8 mouse cellular contexts compared by ENCODE assay signal in the genomic region with DNA sequence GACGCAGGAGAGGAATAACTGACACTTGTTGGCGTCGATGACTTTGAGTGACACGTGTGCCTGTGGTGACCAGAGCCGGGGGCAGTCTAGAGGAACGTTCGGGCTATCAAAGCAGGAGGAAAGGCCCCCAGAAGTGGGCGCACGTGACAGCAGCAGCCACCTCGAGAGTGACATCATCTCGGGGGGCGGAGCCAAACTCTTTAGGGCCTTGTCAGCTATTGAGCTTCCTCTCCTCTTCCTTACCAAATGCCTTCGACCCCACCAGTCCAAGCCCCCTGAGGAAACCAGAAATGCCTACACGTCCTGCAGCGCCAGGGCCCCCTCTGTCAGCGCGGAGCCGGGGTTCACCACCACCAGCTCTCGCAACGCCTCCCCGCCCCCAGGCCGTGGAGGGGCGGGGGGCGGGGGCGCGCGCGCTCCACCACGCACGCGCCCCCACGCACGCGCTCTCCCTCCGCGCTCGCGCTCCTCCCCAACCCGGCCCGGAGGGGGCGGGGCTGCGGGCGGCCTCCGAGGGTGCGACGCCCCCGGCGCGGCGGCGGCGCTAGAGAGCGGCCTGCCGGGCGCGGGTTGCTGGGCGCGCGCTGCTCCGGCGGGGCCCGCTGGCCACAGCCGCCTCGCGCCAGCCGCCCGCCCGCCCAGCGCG. TPM values are rescaled to one million over a fixed set of nuclear protein-coding genes. Genes with fewer than 3 reads are reported as not detected.
DNase-seq lines count a peak whose midpoint lies in the region; ATAC-seq and TF ChIP-seq lines count a peak whose summit lies in the region.

No protein-coding gene starts in this region.

- H3K79me2 ChIP-seq in myocyte (ENCODE audit: control insufficient read depth, insufficient read depth) = peaks cover 25% of the 10 kb centered on the region

- peak; percentile 86 for DNase-seq in CD4-positive helper T cell, adult 2 months (ENCODE audit: low read depth, low spot score)
- peak; percentile 83 for DNase-seq in brain, embryonic 18.5 days (ENCODE audit: low read depth, low spot score)
- peak; percentile 52 for DNase-seq in fibroblast of lung, adult 2 months (ENCODE audit: low read depth)
- DNase-seq in kidney, postnatal 10 days = peak; percentile 95
- peak; percentile 87 for DNase-seq in liver, embryonic 11.5 days (ENCODE audit: low spot score)
- peak; percentile 72 to 84 for DNase-seq in spleen, postnatal 4 days (ENCODE audit: low spot score in 2 of 2)

- peak overlapping the region; percentile 94 for H3K9ac ChIP-seq in heart, embryonic 14.5 days (ENCODE audit: low read length)
- H3K9ac ChIP-seq in liver, embryonic 11.5 days (ENCODE audit: low read depth, low read length) = peak overlapping the region; percentile 93

- peak overlapping the region; percentile 92 to 96 for H3K27ac ChIP-seq in heart, embryonic 14.5 days (replicated peaks in 1 of 2; ENCODE audit: control insufficient read depth in 1 of 2, insufficient read depth in 1 of 2, low read depth in 2 of 2, low read length in 2 of 2)
- H3K27ac ChIP-seq in liver, embryonic 11.5 days (ENCODE audit: low read depth, low read length) = peak overlapping the region; percentile 88

- peak; percentile 95 for ATAC-seq in heart, embryonic 14.5 days (ENCODE audit: insufficient number of reproducible peaks, insufficient read depth, low FRiP score, low read depth)
- peak; percentile 92 for ATAC-seq in liver, embryonic 11.5 days (replicated peaks; ENCODE audit: low FRiP score)

- no peaks in the 10 kb centered on the region for H3K36me3 ChIP-seq in heart, embryonic 14.5 days (ENCODE audit: control insufficient read depth, insufficient read depth, low read length)
- H3K36me3 ChIP-seq in liver, embryonic 11.5 days (ENCODE audit: control insufficient read depth, insufficient read depth, low read length) = no peaks in the 10 kb centered on the region
- no peaks in the 10 kb centered on the region for H3K36me3 ChIP-seq in myocyte (ENCODE audit: control insufficient read depth, insufficient read depth)

- no peaks in the 10 kb centered on the region for H3K27me3 ChIP-seq in heart, embryonic 14.5 days (ENCODE audit: control insufficient read depth, insufficient read depth, low read length)
- no peaks in the 10 kb centered on the region for H3K27me3 ChIP-seq in liver, embryonic 11.5 days (replicated peaks; ENCODE audit: control insufficient read depth, insufficient read depth, low read length)
- H3K27me3 ChIP-seq in myocyte (ENCODE audit: control insufficient read depth, insufficient read depth, insufficient read length) = no peaks in the 10 kb centered on the region

- TF ChIP-seq POLR2A in myocyte (IDR thresholded peaks at IDR 0.05; ENCODE audit: insufficient read length, low read depth) = peak; percentile 68

- peak overlapping the region; percentile 84 for H3ac ChIP-seq in myocyte (ENCODE audit: control insufficient read depth, insufficient read length)

- peaks cover 0 to 20% of the 10 kb centered on the region in 2 experiments; a peak in 3 of 4 replicates for H3K4me1 ChIP-seq in heart, embryonic 14.5 days (ENCODE audit: control insufficient read depth in 2 of 2, insufficient read depth in 2 of 2, low read length in 2 of 2)
- H3K4me1 ChIP-seq in liver, embryonic 11.5 days (replicated peaks; ENCODE audit: control insufficient read depth, insufficient read depth, low read length) = peaks cover 9% of the 10 kb centered on the region

- peak overlapping the region; percentile 73 for H3K4me2 ChIP-seq in heart, embryonic 14.5 days (ENCODE audit: low read length)
- peak overlapping the region; percentile 96 for H3K4me2 ChIP-seq in liver, embryonic 11.5 days
- H3K4me2 ChIP-seq in myocyte (ENCODE audit: low read depth) = peak overlapping the region; percentile 84

- peak overlapping the region; percentile 91 to 98 for H3K4me3 ChIP-seq in heart, embryonic 14.5 days (ENCODE audit: control insufficient read depth in 1 of 2, insufficient read depth in 1 of 2, low read depth in 1 of 2, low read length in 2 of 2)
- peak overlapping the region; percentile 90 for H3K4me3 ChIP-seq in liver, embryonic 11.5 days (ENCODE audit: low read depth, low read length)
- peak overlapping the region; percentile 45 for H3K4me3 ChIP-seq in myocyte

- under 1% methylated on average over 51 of the region's 70 CpGs for WGBS in heart, embryonic 14.5 days
- under 1% methylated on average over 60 of the region's 70 CpGs for WGBS in liver, embryonic 11.5 days

- peaks cover 4% of the 10 kb centered on the region; the same call in 1 of the 2 replicates for H3K9me3 ChIP-seq in heart, embryonic 14.5 days (ENCODE audit: control insufficient read depth, low read length)
- no peaks in the 10 kb centered on the region for H3K9me3 ChIP-seq in liver, embryonic 11.5 days (ENCODE audit: control insufficient read depth, low read length)

TF ChIP-seq in myocyte, 11 proteins besides CTCF, POLR2A, EP300 and RAD21:
- TF ChIP-seq E2F4 (IDR thresholded peaks at IDR 0.05; ENCODE audit: insufficient read depth) = no peak
- TF ChIP-seq REST (IDR thresholded peaks at IDR 0.05; ENCODE audit: insufficient read depth, insufficient read length) = no peak
- TF ChIP-seq MYOD1 (IDR thresholded peaks at IDR 0.05; ENCODE audit: control insufficient read depth in 1 of 3, insufficient read length in 2 of 3, low read depth in 2 of 3) = peak in 2 of 3 experiments; percentile 22 to 47
- peak; percentile 83 for TF ChIP-seq USF1 (IDR thresholded peaks at IDR 0.05; ENCODE audit: low read depth)

RNA-seq across cellular contexts. Expression of a gene that starts 0.4 kb away (rescaled TPM):
- polyA plus RNA-seq in heart, embryonic 14.5 days (2014; fragmentation: Nextera tagmentation; extraction: Ambion mirVana) = 24.1 and 26.2 TPM in 2 replicates
- 6.3 and 6.9 TPM in 2 replicates for polyA plus RNA-seq in liver, embryonic 11.5 days (2014; fragmentation: Nextera tagmentation; extraction: Ambion mirVana)
- 8.0 TPM for polyA plus RNA-seq in myocyte (2012; fragmentation: generic; extraction: Trizol)

Comparison
In these comparisons a context has a peak if more than half of its experiments do, and no peak if none do; other contexts are left out.
1. Peak in every context shown above with its lines: DNase-seq, ATAC-seq, H3K4me3 ChIP-seq and H3K27ac ChIP-seq.